Mouse (Mus musculus) megakaryocyte-erythroid progenitor cell, adult 5 weeks (primary cell): ENCODE data around the gene Olfr668. TPM values are rescaled to one million over a fixed set of nuclear protein-coding genes. Genes with fewer than 3 reads are reported as not detected.

ENCODE experiments used
- polyA plus RNA-seq: library from polyadenylated mRNA; stranded (reverse); fragments of >175 nt; gene quantifications from 2 replicates; pipeline ENCODE4 v1.2.3, GENCODE M21; 2012

Olfr668 gene
- polyA plus RNA-seq: not detected in 2 replicates

GRCm38 (mm10) chr7:104927957-104928356 lies at the start of gene Olfr668:
TSS of gene Olfr668 (minus strand) at chr7:104928057.

DNA sequence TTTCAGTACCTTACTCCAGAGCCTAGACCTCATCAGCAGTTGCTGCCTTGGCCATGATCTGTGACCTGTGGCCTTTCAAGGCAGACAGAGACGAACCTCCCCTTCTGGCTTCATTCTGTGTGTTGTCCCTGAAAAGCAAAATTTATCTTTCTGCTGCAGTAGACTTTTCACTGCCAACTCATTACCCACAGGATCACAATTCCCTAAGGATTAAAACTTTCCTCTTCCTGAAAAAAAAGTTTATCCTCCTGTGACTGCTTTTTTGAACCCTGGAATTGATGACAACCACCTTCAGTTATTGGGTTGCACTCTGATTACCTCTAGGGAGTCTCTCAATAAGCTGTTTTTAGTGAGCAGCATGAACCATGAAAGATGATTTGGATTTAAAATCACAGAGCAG lies 34.7 kb upstream of the Olfr668 start, which contains the start of gene Olfr670:
Gene Olfr670, minus strand, starts transcription at position 101 of the 400 bp plus-strand sequence.

DNA sequence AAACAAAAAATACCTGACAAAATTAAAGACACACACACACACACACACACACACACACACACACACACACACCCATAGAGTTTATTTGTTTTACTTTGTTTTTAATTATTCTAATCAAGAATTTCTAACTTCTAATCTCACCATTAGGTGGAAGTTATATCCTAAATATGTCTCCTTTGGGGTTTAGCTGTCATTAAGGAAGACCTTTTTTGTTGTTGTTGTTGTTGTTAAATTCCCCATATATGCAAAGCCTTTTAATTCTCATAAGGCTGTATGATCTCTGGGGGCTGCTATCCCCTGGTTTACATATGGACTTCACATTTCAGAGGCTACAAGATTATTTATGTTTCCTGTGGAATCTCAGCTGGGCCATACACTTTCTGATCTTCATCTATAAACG lies 6.1 kb upstream of the Olfr668 start, which contains the start of gene Olfr669:
Gene Olfr669, plus strand, starts transcription at position 301 of the 400 bp plus-strand sequence.

DNA sequence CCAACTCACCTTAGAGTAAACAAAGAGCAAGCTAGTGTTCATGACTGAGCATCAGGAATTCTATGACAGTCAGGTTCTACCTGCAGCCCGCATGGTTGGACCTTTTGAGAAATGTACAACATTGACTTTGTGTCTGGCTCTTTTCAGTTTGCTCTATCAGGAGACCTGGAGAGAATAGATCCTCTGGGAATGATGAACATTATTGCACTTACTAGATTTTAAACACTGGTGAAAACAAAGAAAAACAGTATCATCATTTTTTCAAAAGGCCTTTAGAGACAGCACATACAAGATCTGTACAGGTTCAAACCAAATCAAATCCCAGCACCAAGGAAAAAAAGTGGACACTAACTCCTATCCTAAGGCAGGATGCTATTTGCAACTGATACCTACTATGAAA lies 6.5 kb downstream of the Olfr668 start, which contains the start of gene Olfr667:
Gene Olfr667, minus strand, starts transcription at position 101 of the 400 bp plus-strand sequence.

DNA sequence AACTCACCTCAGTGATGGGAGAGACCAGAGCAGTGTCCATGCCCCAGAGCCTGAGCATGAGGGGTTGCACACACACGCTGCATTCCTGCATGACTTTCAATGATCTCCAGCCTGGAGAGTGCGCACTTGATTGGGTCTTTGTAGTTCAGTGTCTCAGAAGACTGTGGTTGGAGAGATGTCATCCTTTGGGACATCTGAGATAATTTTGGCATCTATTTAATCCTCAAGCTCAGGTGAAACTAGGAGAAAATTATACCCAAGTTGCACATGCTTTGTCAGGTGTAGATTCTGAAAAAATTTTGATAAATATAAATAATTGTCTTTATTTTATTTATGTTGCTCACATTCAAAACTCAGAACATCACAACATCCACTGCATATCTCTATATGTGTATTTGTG lies 32.0 kb downstream of the Olfr668 start, which contains the start of gene Olfr666:
Gene Olfr666, minus strand, starts transcription at position 101 of the 400 bp plus-strand sequence.

GRCm38 (mm10) chr7:104877731-104878130 lies 50.1 kb downstream of the Olfr668 start, which contains the start of gene Olfr665:
TSS of gene Olfr665 (plus strand) at chr7:104878031.

Other genes with a start within 250 kb of the Olfr668 start
- gene Olfr661, start 241.6 kb downstream of the Olfr668 start, polyA plus RNA-seq: not detected in 2 replicates
- gene Usp17le, start 150.6 kb downstream of the Olfr668 start, polyA plus RNA-seq: not detected in 2 replicates
- not detected in 2 replicates for gene Usp17lb, start 85.5 kb downstream of the Olfr668 start, polyA plus RNA-seq
- gene Usp17la, start 71.0 kb downstream of the Olfr668 start, polyA plus RNA-seq: 0.03 and 0.09 TPM in 2 replicates
- gene Olfr665, start 50.0 kb downstream of the Olfr668 start, polyA plus RNA-seq: not detected in 2 replicates
- gene Olfr666, start 32.1 kb downstream of the Olfr668 start, polyA plus RNA-seq: not detected in 2 replicates
- not detected in 2 replicates for gene Olfr667, start 6.6 kb downstream of the Olfr668 start, polyA plus RNA-seq
- gene Olfr669, start 6.2 kb upstream of the Olfr668 start, polyA plus RNA-seq: not detected in 2 replicates
- gene Olfr670, start 34.6 kb upstream of the Olfr668 start, polyA plus RNA-seq: not detected in 2 replicates
- gene Olfr671, start 51.1 kb upstream of the Olfr668 start, polyA plus RNA-seq: 0.02 TPM in 1 of 2 replicates, not detected in the other
- gene Olfr672, start 74.0 kb upstream of the Olfr668 start, polyA plus RNA-seq: not detected in 2 replicates
- not detected in 2 replicates for gene Olfr675, start 100.4 kb upstream of the Olfr668 start, polyA plus RNA-seq
- gene Olfr676, start 104.6 kb upstream of the Olfr668 start, polyA plus RNA-seq: not detected in 2 replicates
- not detected in 2 replicates for gene Olfr677, start 123.3 kb upstream of the Olfr668 start, polyA plus RNA-seq
- not detected in 2 replicates for gene Olfr678, start 136.4 kb upstream of the Olfr668 start, polyA plus RNA-seq
- not detected in 2 replicates for gene Olfr679, start 153.1 kb upstream of the Olfr668 start, polyA plus RNA-seq
- gene Olfr680-ps1, start 164.8 kb upstream of the Olfr668 start, polyA plus RNA-seq: not detected in 2 replicates
- not detected in 2 replicates for gene Olfr681, start 188.8 kb upstream of the Olfr668 start, polyA plus RNA-seq
- not detected in 2 replicates for gene Olfr683, start 219.0 kb upstream of the Olfr668 start, polyA plus RNA-seq
- 0.08 TPM in 1 of 2 replicates, not detected in the other for gene Olfr684, start 235.6 kb upstream of the Olfr668 start, polyA plus RNA-seq